Mouse (Mus musculus) spleen, adult 2 months (tissue): ENCODE measurements at regions not wholly inside any gene's neighbourhood (a gene's known extent, or its start where the extent isn't known, plus 50 kb on each side); places are given as distances from the start of the nearest gene placed in this dataset.

Source experiments
- DNase-seq, 2 experiments: peaks; one replicate each; pipeline versions ENCODE4 v3.0.0 to v3.0.0-alpha.2; 2012 to 2021; ENCODE audit warnings: low spot score in 2 of 2, low read depth in 1 of 2
- H3K27ac ChIP-seq: fragments of 200-500 bp; 2 replicates; pipeline ENCODE4 v1.5.1; 2012; ENCODE audit warnings: low read length, inconsistent platforms; ENCODE audit not compliant: insufficient read depth
- H3K27me3 ChIP-seq: fragments of 200-500 bp; 2 replicates; pipeline ENCODE4 v1.6.1; 2012; ENCODE audit warnings: mild to moderate bottlenecking, moderate library complexity, low read length, inconsistent platforms; ENCODE audit not compliant: control insufficient read depth, insufficient read depth
- H3K36me3 ChIP-seq: fragments of 200-500 bp; 2 replicates; pipeline ENCODE4 v1.6.1; 2012; ENCODE audit warnings: mild to moderate bottlenecking, low read length, inconsistent platforms; ENCODE audit not compliant: control insufficient read depth, insufficient read depth
- H3K4me1 ChIP-seq: fragments of 200-500 bp; 2 replicates; pipeline ENCODE4 v1.6.1; 2011; ENCODE audit warnings: inconsistent platforms; ENCODE audit not compliant: control insufficient read depth, insufficient read depth, insufficient read length
- H3K4me3 ChIP-seq: fragments of 200-500 bp; 2 replicates; pipeline ENCODE4 v1.5.1; 2011; ENCODE audit warnings: mild to moderate bottlenecking, inconsistent platforms; ENCODE audit not compliant: insufficient read depth, insufficient read length; ENCODE audit errors: extremely low read depth
- CTCF ChIP-seq: fragments of 200-500 bp; IDR thresholded peaks from 2 replicates; pipeline ENCODE4 v1.5.1; 2011; ENCODE audit warnings: mild to moderate bottlenecking, inconsistent platforms; ENCODE audit not compliant: insufficient read depth, insufficient read length, insufficient replicate concordance; ENCODE audit errors: extremely low read depth
- POLR2A ChIP-seq: fragments of 200-500 bp; IDR thresholded peaks from 2 replicates; pipeline ENCODE4 v1.6.1; 2011; ENCODE audit warnings: low read depth, low read length, inconsistent platforms
- WGBS: fragments of 180-500 bp; shearing (Covaris S2); methylation state at CpG from one replicate; pipeline ENCODE4 v1.1.7; 2018; 5-methylcytosine and 5-hydroxymethylcytosine counted together

- Histone ChIP-seq H3K27ac (no peak overlapping the region), H3K36me3 (no peaks in the 10 kb centered on the region), H3K27me3 (no peaks in the 10 kb centered on the region), H3K4me3 (no peak overlapping the region), H3K4me1 (no peaks in the 10 kb centered on the region)
- TF ChIP-seq POLR2A (no peak), CTCF (no peak)
- no peak for DNase-seq
- WGBS, result 72% methylated on average over 4 of the region's 4 CpGs
Observed at GRCm38 (mm10) chr5:46103350-46103749, 245.9 kb upstream of the Lcorl start.

GRCm38 (mm10) chr5:46092549-46092948, 235.1 kb upstream of the Lcorl start:
- no peak overlapping the region for H3K4me3 ChIP-seq
- 82% methylated on average over 5 of the region's 5 CpGs for WGBS
- H3K27me3 ChIP-seq, result no peaks in the 10 kb centered on the region
- TF ChIP-seq POLR2A, result no peak
- no peak for TF ChIP-seq CTCF
- no peaks in the 10 kb centered on the region for H3K36me3 ChIP-seq
- DNase-seq, result no peak
- H3K27ac ChIP-seq, result no peak overlapping the region
- no peaks in the 10 kb centered on the region for H3K4me1 ChIP-seq

GRCm38 (mm10) chr5:46086885-46087284, 229.5 kb upstream of the Lcorl start:
- H3K27ac ChIP-seq, result no peak overlapping the region
- no peak overlapping the region for H3K4me3 ChIP-seq
- H3K4me1 ChIP-seq, result no peaks in the 10 kb centered on the region
- TF ChIP-seq CTCF (no peak), POLR2A (no peak)
- H3K36me3 ChIP-seq, result no peaks in the 10 kb centered on the region
- 93% methylated on average over 1 of the region's 1 CpGs for WGBS
- H3K27me3 ChIP-seq, result no peaks in the 10 kb centered on the region
- DNase-seq, result no peak

- WGBS, result 81% methylated on average over 2 of the region's 2 CpGs
- H3K4me1 ChIP-seq, result no peaks in the 10 kb centered on the region
- no peak overlapping the region for H3K27ac ChIP-seq
Observed at GRCm38 (mm10) chr5:46083293-46083692, 225.9 kb upstream of the Lcorl start.

DNA sequence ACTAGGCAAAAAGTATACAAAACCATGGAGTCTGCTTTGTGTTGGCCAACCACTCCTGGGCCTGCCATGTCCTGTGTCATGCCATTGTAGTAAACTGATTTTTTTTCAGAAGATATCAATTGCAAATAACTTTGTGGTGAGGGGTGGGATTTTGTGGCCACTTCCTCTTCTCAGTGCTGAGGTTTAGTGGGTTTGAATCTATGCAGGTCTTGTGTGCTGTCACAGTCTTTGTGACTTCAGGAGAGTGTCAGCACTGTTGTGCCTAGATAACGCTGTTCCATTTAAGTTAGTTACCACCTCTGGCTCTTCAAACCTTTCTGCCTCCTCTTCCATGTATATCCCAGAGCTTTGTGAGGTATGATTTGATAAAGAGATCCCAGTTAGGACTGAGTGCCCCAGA, 216.3 kb upstream of the Lcorl start:
- TF ChIP-seq POLR2A (no peak), CTCF (no peak)
- Histone ChIP-seq H3K4me3 (no peak overlapping the region), H3K27me3 (no peaks in the 10 kb centered on the region), H3K4me1 (no peaks in the 10 kb centered on the region), H3K27ac (no peak overlapping the region), H3K36me3 (no peaks in the 10 kb centered on the region)
- no peak for DNase-seq
- 35% methylated on average over 1 of the region's 1 CpGs for WGBS

More at GRCm38 (mm10) chr5:46083293-46083692, 225.9 kb upstream of the Lcorl start:
- no peak overlapping the region for H3K4me3 ChIP-seq
- no peak for TF ChIP-seq CTCF
- TF ChIP-seq POLR2A, result no peak
- no peaks in the 10 kb centered on the region for H3K27me3 ChIP-seq
- no peaks in the 10 kb centered on the region for H3K36me3 ChIP-seq
- no peak for DNase-seq

DNA sequence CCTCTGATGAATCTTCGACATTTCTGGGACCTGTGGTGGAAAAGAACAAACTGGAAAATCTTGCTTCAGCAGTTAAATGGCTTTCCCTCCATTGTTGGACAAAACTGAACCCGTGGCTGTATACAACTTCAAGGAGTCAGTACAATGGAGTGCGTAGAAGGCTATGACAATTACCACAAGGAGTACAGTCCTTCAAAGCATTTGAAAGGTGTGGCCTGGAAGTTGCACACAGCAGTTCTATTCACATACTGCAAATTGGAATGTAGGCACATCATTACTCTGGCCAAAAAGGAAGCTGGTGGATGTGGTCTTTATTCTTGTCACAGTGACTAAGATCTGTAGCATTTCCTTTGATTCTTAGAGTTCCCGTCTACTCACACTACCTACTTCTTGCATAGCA, 215.7 kb upstream of the Lcorl start:
- WGBS, result 41% methylated on average over 4 of the region's 4 CpGs
- Histone ChIP-seq H3K4me3 (no peak overlapping the region), H3K4me1 (no peaks in the 10 kb centered on the region), H3K36me3 (no peaks in the 10 kb centered on the region), H3K27me3 (no peaks in the 10 kb centered on the region), H3K27ac (no peak overlapping the region)
- TF ChIP-seq POLR2A (no peak), CTCF (no peak)
- DNase-seq, result no peak

- Histone ChIP-seq H3K4me1 (no peaks in the 10 kb centered on the region), H3K27ac (no peak overlapping the region), H3K4me3 (no peak overlapping the region), H3K27me3 (no peaks in the 10 kb centered on the region), H3K36me3 (no peaks in the 10 kb centered on the region)
- 41% methylated on average over 3 of the region's 3 CpGs for WGBS
- TF ChIP-seq POLR2A (no peak), CTCF (no peak)
- DNase-seq, result no peak
Observed at GRCm38 (mm10) chr5:46059910-46060309, 202.5 kb upstream of the Lcorl start.
